Mouse (Mus musculus) spleen, adult 2 months (tissue): Measurements from ENCODE around the gene Tfb1m.

Experiments used
- CTCF ChIP-seq: fragments of 200-500 bp; IDR thresholded peaks from 2 replicates; pipeline ENCODE4 v1.5.1; 2011; ENCODE audit warnings: mild to moderate bottlenecking, inconsistent platforms; ENCODE audit not compliant: insufficient read depth, insufficient read length, insufficient replicate concordance; ENCODE audit errors: extremely low read depth
- POLR2A ChIP-seq: fragments of 200-500 bp; IDR thresholded peaks from 2 replicates; pipeline ENCODE4 v1.6.1; 2011; ENCODE audit warnings: low read depth, low read length, inconsistent platforms

DNA sequence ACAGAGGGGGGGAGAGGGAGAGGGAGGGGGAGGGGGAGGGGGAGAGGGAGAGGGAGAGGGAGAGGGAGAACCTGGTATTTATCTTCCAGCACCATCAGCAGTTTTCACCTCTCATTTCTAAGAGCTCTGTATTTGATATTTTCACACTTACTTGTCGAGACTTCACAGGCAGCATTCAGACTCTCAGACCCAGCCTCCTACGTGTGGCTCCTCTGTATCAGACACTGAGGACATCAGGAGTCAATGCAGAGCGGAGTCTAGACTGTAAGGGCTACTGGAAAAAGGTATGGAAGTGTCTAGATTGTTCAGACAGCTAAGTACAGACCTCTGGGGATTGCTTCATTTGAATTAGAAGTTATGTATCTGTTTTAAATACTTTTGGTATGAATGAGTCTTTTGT lies 28.1 kb downstream of the Tfb1m start:
- TF ChIP-seq CTCF = no peak
- no peak for TF ChIP-seq POLR2A
